Mouse (Mus musculus): Measurements from ENCODE around the gene Gabbr2. TPM values are rescaled to one million over a fixed set of nuclear protein-coding genes. Genes with fewer than 3 reads are reported as not detected.

The Gabbr2 gene
- polyA plus RNA-seq, 1 experiment from 2014 or later: 0.09 TPM

- Histone ChIP-seq H3K4me2 (ENCODE audit: low read depth, low read length) (no peak overlapping the region), H3K27me3 (ENCODE audit: control insufficient read depth, insufficient read depth, low read depth, low read length) (no peaks in the 10 kb centered on the region)
- 83% methylated on average over 2 of the region's 2 CpGs for WGBS
Observed at GRCm38 (mm10) chr4:46770635-46771034, 221.0 kb downstream of the Gabbr2 start.

GRCm38 (mm10) chr4:46770090-46770489 is 221.6 kb downstream of the Gabbr2 start:
- Histone ChIP-seq H3K4me1 (replicated peaks; ENCODE audit: control insufficient read depth, insufficient read depth, low read length) (no peaks in the 10 kb centered on the region), H3K27me3 (ENCODE audit: control insufficient read depth, insufficient read depth, low read depth, low read length) (no peaks in the 10 kb centered on the region), H3K4me2 (ENCODE audit: low read depth, low read length) (no peak overlapping the region), H3K9ac (ENCODE audit: low read length) (no peak overlapping the region), H3K9me3 (ENCODE audit: control insufficient read depth, low read length) (peaks cover 3% of the 10 kb centered on the region; the same call in 1 of the 2 replicates), H3K27ac (ENCODE audit: low read length) (no peak overlapping the region), H3K36me3 (ENCODE audit: control insufficient read depth, insufficient read depth, low read length) (no peaks in the 10 kb centered on the region), H3K4me3 (ENCODE audit: low read length) (no peak overlapping the region)
- WGBS: 81% methylated on average over 8 of the region's 8 CpGs
- no peak for ATAC-seq (ENCODE audit: low read depth)

More at GRCm38 (mm10) chr4:46770635-46771034, 221.0 kb downstream of the Gabbr2 start:
- Histone ChIP-seq H3K9ac (ENCODE audit: low read length) (no peak overlapping the region), H3K4me1 (replicated peaks; ENCODE audit: control insufficient read depth, insufficient read depth, low read length) (no peaks in the 10 kb centered on the region), H3K9me3 (ENCODE audit: control insufficient read depth, low read length) (peaks cover 3% of the 10 kb centered on the region; the same call in 1 of the 2 replicates), H3K4me3 (ENCODE audit: low read length) (no peak overlapping the region), H3K27ac (ENCODE audit: low read length) (no peak overlapping the region), H3K36me3 (ENCODE audit: control insufficient read depth, insufficient read depth, low read length) (no peaks in the 10 kb centered on the region)
- ATAC-seq (ENCODE audit: low read depth): no peak

GRCm38 (mm10) chr4:46766326-46766725 is 225.3 kb downstream of the Gabbr2 start:
- Histone ChIP-seq H3K4me1 (replicated peaks; ENCODE audit: control insufficient read depth, insufficient read depth, low read length) (no peaks in the 10 kb centered on the region), H3K4me2 (ENCODE audit: low read depth, low read length) (no peak overlapping the region), H3K4me3 (ENCODE audit: low read length) (no peak overlapping the region), H3K27ac (ENCODE audit: low read length) (no peak overlapping the region), H3K27me3 (ENCODE audit: control insufficient read depth, insufficient read depth, low read depth, low read length) (no peaks in the 10 kb centered on the region), H3K9me3 (ENCODE audit: control insufficient read depth, low read length) (no peaks in the 10 kb centered on the region), H3K9ac (ENCODE audit: low read length) (no peak overlapping the region), H3K36me3 (ENCODE audit: control insufficient read depth, insufficient read depth, low read length) (no peaks in the 10 kb centered on the region)
- ATAC-seq (ENCODE audit: low read depth): no peak
- WGBS: 80% methylated on average over 7 of the region's 7 CpGs

GRCm38 (mm10) chr4:46759838-46760237 is 231.8 kb downstream of the Gabbr2 start:
- no peaks in the 10 kb centered on the region for H3K27me3 ChIP-seq (ENCODE audit: control insufficient read depth, insufficient read depth, low read depth, low read length)
- H3K36me3 ChIP-seq (ENCODE audit: control insufficient read depth, insufficient read depth, low read length): no peaks in the 10 kb centered on the region
- H3K4me1 ChIP-seq (replicated peaks; ENCODE audit: control insufficient read depth, insufficient read depth, low read length): no peaks in the 10 kb centered on the region
- 74% methylated on average over 1 of the region's 1 CpGs for WGBS
- no peak overlapping the region for H3K4me3 ChIP-seq (ENCODE audit: low read length)
- no peaks in the 10 kb centered on the region for H3K9me3 ChIP-seq (ENCODE audit: control insufficient read depth, low read length)
- ATAC-seq (ENCODE audit: low read depth): no peak
- no peak overlapping the region for H3K27ac ChIP-seq (ENCODE audit: low read length)
- H3K9ac ChIP-seq (ENCODE audit: low read length): no peak overlapping the region
- H3K4me2 ChIP-seq (ENCODE audit: low read depth, low read length): no peak overlapping the region

- Histone ChIP-seq H3K9ac (ENCODE audit: low read length) (no peak overlapping the region), H3K27me3 (ENCODE audit: control insufficient read depth, insufficient read depth, low read depth, low read length) (no peaks in the 10 kb centered on the region), H3K9me3 (ENCODE audit: control insufficient read depth, low read length) (no peaks in the 10 kb centered on the region), H3K4me1 (replicated peaks; ENCODE audit: control insufficient read depth, insufficient read depth, low read length) (no peaks in the 10 kb centered on the region), H3K27ac (ENCODE audit: low read length) (no peak overlapping the region), H3K4me3 (ENCODE audit: low read length) (no peak overlapping the region), H3K36me3 (ENCODE audit: control insufficient read depth, insufficient read depth, low read length) (no peaks in the 10 kb centered on the region), H3K4me2 (ENCODE audit: low read depth, low read length) (no peak overlapping the region)
- ATAC-seq (ENCODE audit: low read depth): no peak
- 56% methylated on average over 7 of the region's 7 CpGs for WGBS
Observed at GRCm38 (mm10) chr4:46758340-46759041, 233.2 kb downstream of the Gabbr2 start.

GRCm38 (mm10) chr4:46754407-46755194 is 237.1 kb downstream of the Gabbr2 start:
- ATAC-seq (ENCODE audit: low read depth): no peak
- Histone ChIP-seq H3K27me3 (ENCODE audit: control insufficient read depth, insufficient read depth, low read depth, low read length) (no peaks in the 10 kb centered on the region), H3K4me2 (ENCODE audit: low read depth, low read length) (no peak overlapping the region), H3K9ac (ENCODE audit: low read length) (no peak overlapping the region), H3K27ac (ENCODE audit: low read length) (no peak overlapping the region), H3K4me1 (replicated peaks; ENCODE audit: control insufficient read depth, insufficient read depth, low read length) (no peaks in the 10 kb centered on the region), H3K9me3 (ENCODE audit: control insufficient read depth, low read length) (no peaks in the 10 kb centered on the region), H3K36me3 (ENCODE audit: control insufficient read depth, insufficient read depth, low read length) (no peaks in the 10 kb centered on the region), H3K4me3 (ENCODE audit: low read length) (no peak overlapping the region)
- 17% methylated on average over 6 of the region's 6 CpGs for WGBS

GRCm38 (mm10) chr4:46752306-46752705 is 239.4 kb downstream of the Gabbr2 start:
- Histone ChIP-seq H3K36me3 (ENCODE audit: control insufficient read depth, insufficient read depth, low read length) (no peaks in the 10 kb centered on the region), H3K4me1 (replicated peaks; ENCODE audit: control insufficient read depth, insufficient read depth, low read length) (no peaks in the 10 kb centered on the region), H3K9me3 (ENCODE audit: control insufficient read depth, low read length) (no peaks in the 10 kb centered on the region), H3K27ac (ENCODE audit: low read length) (no peak overlapping the region), H3K4me2 (ENCODE audit: low read depth, low read length) (no peak overlapping the region), H3K27me3 (ENCODE audit: control insufficient read depth, insufficient read depth, low read depth, low read length) (no peaks in the 10 kb centered on the region; the same call in 1 of the 2 replicates), H3K4me3 (ENCODE audit: low read length) (no peak overlapping the region), H3K9ac (ENCODE audit: low read length) (no peak overlapping the region)
- no peak for ATAC-seq (ENCODE audit: low read depth)
- WGBS: 64% methylated on average over 4 of the region's 4 CpGs

GRCm38 (mm10) chr4:46749015-46749414 is 242.7 kb downstream of the Gabbr2 start:
- no peak overlapping the region for H3K9ac ChIP-seq (ENCODE audit: low read length)
- H3K4me1 ChIP-seq (replicated peaks; ENCODE audit: control insufficient read depth, insufficient read depth, low read length): no peaks in the 10 kb centered on the region
- no peaks in the 10 kb centered on the region for H3K36me3 ChIP-seq (ENCODE audit: control insufficient read depth, insufficient read depth, low read length)
- no peaks in the 10 kb centered on the region for H3K9me3 ChIP-seq (ENCODE audit: control insufficient read depth, low read length)
- 79% methylated on average over 8 of the region's 8 CpGs for WGBS
- no peak for ATAC-seq (ENCODE audit: low read depth)
- H3K4me3 ChIP-seq (ENCODE audit: low read length): no peak overlapping the region
- no peak overlapping the region for H3K4me2 ChIP-seq (ENCODE audit: low read depth, low read length)
- H3K27me3 ChIP-seq (ENCODE audit: control insufficient read depth, insufficient read depth, low read depth, low read length): no peaks in the 10 kb centered on the region; the same call in 1 of the 2 replicates
- no peak overlapping the region for H3K27ac ChIP-seq (ENCODE audit: low read length)

GRCm38 (mm10) chr4:46747007-46747746 is 244.5 kb downstream of the Gabbr2 start:
- Histone ChIP-seq H3K4me2 (ENCODE audit: low read depth, low read length) (no peak overlapping the region), H3K36me3 (ENCODE audit: control insufficient read depth, insufficient read depth, low read length) (no peaks in the 10 kb centered on the region), H3K27ac (ENCODE audit: low read length) (no peak overlapping the region), H3K9ac (ENCODE audit: low read length) (no peak overlapping the region), H3K27me3 (ENCODE audit: control insufficient read depth, insufficient read depth, low read depth, low read length) (no peaks in the 10 kb centered on the region; the same call in 1 of the 2 replicates), H3K4me1 (replicated peaks; ENCODE audit: control insufficient read depth, insufficient read depth, low read length) (no peaks in the 10 kb centered on the region), H3K9me3 (ENCODE audit: control insufficient read depth, low read length) (no peaks in the 10 kb centered on the region), H3K4me3 (ENCODE audit: low read length) (no peak overlapping the region)
- no peak for ATAC-seq (ENCODE audit: low read depth)
- WGBS: 45% methylated on average over 14 of the region's 14 CpGs
